Mouse (Mus musculus) left cerebral cortex, postnatal 36 days (tissue): ENCODE results near the gene Dcaf4. TPM values are rescaled to one million over a fixed set of nuclear protein-coding genes. Genes with fewer than 3 reads are reported as not detected.
A peak's percentile ranks its signal among the peaks of the same experiment; 100 is the strongest.

ENCODE experiments used
- DNase-seq, 2 experiments: peaks; one replicate each; pipeline ENCODE4 v3.0.0; 2021 to 2022; ENCODE audit warnings: low spot score in 2 of 2, mixed read lengths in 1 of 2
- intact Hi-C: fragments of 180-260 bp; cut with DNase I; formaldehyde crosslinking; loops from one replicate; pipeline ENCODE4 v1.15.1; 2025
- total RNA-seq, 2 experiments: library from RNA; stranded (reverse); gene quantifications; 2 replicates each; pipeline ENCODE4 v1.2.3; 2021

Dcaf4 gene
- total RNA-seq, 2 experiments from 2014 or later: 28.7 to 32.3 TPM

- intact Hi-C loops: no loop called here
- DNase-seq: no peak
Measured at GRCm38 (mm10) chr12:83494196-83494595, 26.1 kb upstream of the Dcaf4 start.

- intact Hi-C loops: no loop called here
Measured at GRCm38 (mm10) chr12:83495248-83495960, 24.9 kb upstream of the Dcaf4 start.

GRCm38 (mm10) chr12:83495961-83496282 lies 24.3 kb upstream of the Dcaf4 start:
- intact Hi-C loops: no loop called here
- no peak for DNase-seq

More at GRCm38 (mm10) chr12:83495248-83495960, 24.9 kb upstream of the Dcaf4 start:
- DNase-seq: no peak

DNA sequence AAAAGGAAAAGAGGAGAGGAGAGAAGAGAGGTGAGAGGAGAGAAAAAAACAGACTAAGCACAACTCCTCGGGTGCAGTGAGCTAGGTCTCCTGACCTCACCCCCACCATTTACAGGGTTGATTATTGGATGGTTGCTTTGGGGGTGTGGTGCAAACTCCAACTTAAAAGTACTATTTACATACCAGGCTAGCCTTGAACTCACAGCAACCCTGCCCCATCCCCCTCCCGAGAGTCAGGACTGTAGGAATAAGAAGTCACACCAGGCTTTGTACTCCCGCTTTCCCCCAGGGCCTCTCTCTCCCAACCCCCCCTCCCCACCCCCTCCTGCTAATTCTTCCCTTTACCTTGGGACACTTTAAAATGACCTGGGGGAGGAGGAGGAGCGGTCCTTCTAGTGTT lies 23.9 kb upstream of the Dcaf4 start:
- no peak for DNase-seq
- intact Hi-C loops: no loop called here

DNA sequence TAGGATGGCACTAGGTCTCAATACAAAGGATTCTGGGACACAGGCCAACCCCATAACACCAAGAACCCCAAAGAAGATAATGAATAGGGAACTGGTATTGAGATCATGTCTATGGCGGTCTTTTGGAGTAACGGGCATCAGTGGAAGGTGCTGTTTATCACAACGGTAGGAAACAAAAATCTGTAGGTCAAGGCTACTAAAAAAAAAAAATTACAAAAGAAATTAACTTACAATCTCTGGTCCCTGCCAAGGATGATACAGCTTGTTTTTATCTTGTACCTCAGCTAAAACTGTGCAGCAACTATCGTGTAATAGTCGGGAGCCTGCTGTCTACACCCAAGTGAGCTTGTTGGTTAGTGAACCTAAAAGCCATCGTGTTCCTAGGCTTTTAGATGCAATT lies 23.5 kb upstream of the Dcaf4 start:
- intact Hi-C loops: no loop called here
- no peak for DNase-seq

GRCm38 (mm10) chr12:83497959-83498358 lies 22.3 kb upstream of the Dcaf4 start:
- no peak for DNase-seq
- intact Hi-C loops: no loop called here

DNA sequence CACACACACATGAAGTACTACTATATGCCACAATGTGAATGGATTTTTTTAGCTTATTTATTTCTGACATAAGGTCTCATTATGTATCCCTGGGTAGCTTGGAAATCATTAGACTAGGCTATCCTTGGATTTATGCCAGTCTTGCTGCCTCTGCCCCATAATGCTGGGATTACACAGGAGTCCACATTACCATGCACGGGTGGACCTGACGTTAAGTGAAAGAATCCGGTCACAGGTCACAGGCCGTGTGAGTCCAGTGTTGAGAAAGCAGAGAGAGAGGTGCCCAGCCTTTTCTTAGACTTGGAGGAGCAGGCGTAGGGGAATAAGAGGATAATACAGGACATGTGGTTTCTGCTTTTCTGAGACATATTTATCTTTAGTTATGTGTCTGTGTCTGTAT lies 21.0 kb upstream of the Dcaf4 start:
- no peak for DNase-seq
- intact Hi-C loops: no loop called here

- peak; percentile 32 to 43 for DNase-seq
- intact Hi-C loops: loop anchor here (1.0 kb wide), 1 partner anchor 389 kb away; no protein-coding TSS in a partner anchor
Measured at GRCm38 (mm10) chr12:83502190-83502589, 18.1 kb upstream of the Dcaf4 start.

- intact Hi-C loops: no loop called here
- no peak for DNase-seq
Measured at GRCm38 (mm10) chr12:83506543-83506942, 13.7 kb upstream of the Dcaf4 start.

- intact Hi-C loops: no loop called here
Measured at GRCm38 (mm10) chr12:83510586-83510985, 9.7 kb upstream of the Dcaf4 start.

GRCm38 (mm10) chr12:83512783-83513182 lies 7.5 kb upstream of the Dcaf4 start:
- no peak for DNase-seq
- intact Hi-C loops: no loop called here

More at GRCm38 (mm10) chr12:83510586-83510985, 9.7 kb upstream of the Dcaf4 start:
- no peak for DNase-seq

DNA sequence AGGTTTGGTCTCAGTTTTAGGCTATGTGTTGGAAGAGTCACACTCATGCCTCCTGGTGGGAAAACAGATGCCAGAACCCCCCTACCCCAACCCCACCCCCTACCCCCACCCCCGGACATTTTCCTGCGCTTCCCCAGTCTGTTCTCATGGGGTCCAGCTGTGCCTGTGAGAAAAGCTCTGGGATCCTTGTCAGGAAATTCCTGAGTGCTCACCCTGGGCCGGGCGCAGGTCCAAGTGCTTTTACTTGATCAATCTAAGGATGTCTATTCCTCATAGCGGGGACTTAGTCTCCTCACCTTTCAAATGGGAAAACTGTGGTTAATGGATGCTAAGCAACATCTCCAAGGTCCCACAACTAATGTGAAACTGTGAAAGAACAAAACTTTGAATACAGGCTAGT lies 7.1 kb upstream of the Dcaf4 start:
- intact Hi-C loops: no loop called here
- DNase-seq: no peak

DNA sequence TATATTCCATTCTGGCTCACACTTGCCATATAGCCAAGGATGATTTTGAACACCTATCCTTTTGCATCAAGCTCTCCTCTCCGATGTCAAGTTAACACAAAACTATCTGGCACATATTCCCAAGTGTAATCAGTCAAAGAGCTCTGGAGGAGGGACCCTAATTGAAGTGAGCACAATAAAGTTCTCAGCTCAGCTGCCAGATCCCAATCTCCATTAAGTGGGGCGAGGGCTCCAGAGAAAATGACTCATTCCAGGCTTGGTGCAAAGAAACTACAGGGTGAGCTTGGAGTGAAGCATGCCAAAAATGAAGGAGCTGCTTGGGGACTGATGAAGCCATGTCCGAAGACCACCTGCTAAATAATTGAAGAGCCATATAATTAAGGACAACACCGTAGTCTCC lies 6.0 kb upstream of the Dcaf4 start:
- intact Hi-C loops: no loop called here

GRCm38 (mm10) chr12:83517580-83517979 lies 2.7 kb upstream of the Dcaf4 start:
- intact Hi-C loops: no loop called here
- DNase-seq: no peak

More for the DNA sequence above, 6.0 kb upstream of the Dcaf4 start:
- DNase-seq: no peak

DNA sequence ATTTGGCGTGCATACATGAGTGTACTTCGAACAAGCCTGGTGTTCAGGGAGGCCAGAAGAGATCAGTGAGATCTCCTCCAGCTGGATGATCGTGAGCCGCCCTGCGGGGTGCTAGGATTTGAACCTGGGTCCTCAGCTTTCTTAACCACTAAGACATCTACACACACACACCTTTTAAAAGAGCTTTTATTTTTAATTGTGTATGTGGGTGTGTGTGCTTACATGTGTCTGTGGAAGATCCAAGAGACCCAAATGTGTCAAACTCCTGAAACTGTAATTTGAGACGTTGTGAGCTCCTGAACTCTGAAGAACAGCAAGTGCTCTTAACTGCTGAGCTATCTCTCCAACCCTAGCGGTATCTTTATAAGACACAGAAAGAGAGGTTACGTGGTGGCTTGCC lies 817 bp downstream of the Dcaf4 start:
- intact Hi-C loops: no loop called here
- DNase-seq: no peak

DNA sequence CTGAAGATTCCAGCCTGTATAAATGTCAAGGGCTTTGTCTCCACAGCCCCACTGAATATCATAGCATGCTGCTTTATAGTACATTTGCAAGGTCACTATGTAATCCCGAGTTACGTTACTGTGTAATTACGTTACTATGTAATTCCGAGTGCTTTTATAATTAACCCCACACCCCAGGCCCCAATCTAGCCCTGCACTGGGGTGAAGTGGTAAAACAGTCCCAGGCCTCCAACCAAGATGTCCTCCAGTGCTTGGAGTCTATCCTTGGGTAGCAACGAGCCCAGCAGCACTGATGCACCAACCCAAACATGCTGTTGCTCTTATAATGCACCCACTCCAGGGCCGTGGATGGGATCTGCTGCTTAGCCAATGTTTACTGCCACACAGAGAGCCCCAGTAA lies 2.8 kb downstream of the Dcaf4 start:
- intact Hi-C loops: no loop called here
- DNase-seq: no peak

- DNase-seq: no peak
- intact Hi-C loops: no loop called here
Measured at GRCm38 (mm10) chr12:83523892-83524291, 3.6 kb downstream of the Dcaf4 start.

GRCm38 (mm10) chr12:83524329-83524728 lies 4.1 kb downstream of the Dcaf4 start:
- DNase-seq: no peak
- intact Hi-C loops: no loop called here

DNA sequence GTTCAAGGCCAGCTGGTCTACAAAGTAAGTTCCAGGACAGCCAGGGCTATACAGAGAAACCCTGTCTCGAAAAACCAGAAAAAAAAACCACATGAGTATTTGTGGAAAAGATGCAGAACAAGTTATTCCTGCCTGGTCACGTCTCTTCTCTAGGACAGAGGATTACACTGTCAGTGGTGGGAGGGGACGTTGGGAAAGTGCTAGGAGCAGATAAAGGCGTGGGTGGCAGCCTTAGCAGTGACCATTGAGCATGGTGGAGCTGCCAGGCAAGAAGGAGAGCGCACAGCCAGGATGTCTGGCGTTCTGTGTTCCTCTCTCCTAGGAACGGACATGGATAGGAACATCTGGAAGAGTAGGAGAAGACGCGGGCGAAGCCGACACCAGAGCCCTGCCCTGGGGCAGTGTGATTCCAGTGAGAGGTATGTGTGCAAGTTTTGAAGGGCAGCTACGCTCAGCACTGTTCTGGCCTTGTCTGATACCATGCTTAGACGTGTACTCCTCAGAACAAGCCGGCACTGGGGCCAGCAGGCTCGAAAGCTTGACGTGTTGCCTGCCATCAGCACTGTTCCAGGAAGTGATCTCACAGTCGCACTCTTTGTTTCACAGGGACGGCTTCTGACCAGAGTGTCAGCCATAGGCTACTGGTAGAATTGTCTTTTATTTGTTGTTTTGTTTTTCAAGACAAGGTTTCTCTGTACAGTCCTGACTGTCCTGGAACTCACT lies 5.7 kb downstream of the Dcaf4 start:
- peak in 1 of 2 experiments; percentile 28 for DNase-seq
- intact Hi-C loops: no loop called here

DNA sequence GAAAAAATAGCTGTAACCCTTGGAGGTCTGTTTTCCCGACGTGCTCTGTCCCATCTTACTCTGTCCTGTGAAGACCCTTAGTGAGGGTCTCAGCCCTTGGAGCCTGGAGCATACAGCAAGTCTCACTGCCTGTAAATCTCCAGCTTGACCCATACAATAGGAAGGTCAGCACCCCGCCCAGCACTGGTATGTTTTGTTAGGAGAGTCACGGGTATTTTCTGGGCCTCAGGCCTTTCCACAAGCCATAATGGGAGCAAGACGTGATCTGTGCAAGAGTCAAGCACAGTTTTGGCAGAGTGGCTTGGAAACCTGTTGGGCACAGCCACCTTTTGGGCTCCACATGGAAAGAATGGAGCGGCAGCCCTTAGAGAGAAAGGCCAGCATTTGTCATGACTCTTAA lies 7.5 kb downstream of the Dcaf4 start:
- intact Hi-C loops: no loop called here
- no peak for DNase-seq

DNA sequence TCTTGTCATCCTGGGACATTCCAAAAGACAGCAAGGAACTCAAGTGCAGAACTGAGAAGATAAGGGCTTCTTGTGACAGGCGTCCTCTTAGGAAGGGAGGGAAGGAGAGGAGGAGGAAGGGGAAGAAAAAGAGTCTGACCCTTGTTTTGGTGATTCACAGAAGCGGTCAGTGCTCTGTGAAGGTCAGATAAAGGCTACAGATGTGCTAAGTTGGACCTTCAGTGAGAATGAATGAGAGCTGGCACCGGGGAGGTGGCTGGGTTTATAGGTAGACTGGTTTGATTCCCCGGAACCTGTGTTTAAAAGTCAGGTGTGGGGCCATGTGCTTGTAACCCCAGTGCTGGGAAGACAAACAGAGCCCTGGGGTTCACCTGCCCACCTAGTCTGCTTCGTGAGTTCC lies 8.4 kb downstream of the Dcaf4 start:
- DNase-seq: no peak
- intact Hi-C loops: no loop called here
